Mouse (Mus musculus) mouse trophoblast stem cell (cell line): Measurements from ENCODE around the gene Capn8.
"Not testable (repeated sequence)": the region's sequence is repeated elsewhere in the genome, so short reads cannot be mapped to it uniquely, and the experiment has no call there.

ENCODE experiments used
- in situ Hi-C, 2 experiments: fragments of 300-500 bp; cut with MseI, MboI; formaldehyde crosslinking; loops; 2 replicates in 1 of 2; 3 replicates in 1 of 2; pipeline ENCODE4 v1.15.1; 2025

Gene Capn8

GRCm38 (mm10) chr1:182609701-182610335 is 45.0 kb downstream of the Capn8 start:
- in situ Hi-C loops, result no loop called here

GRCm38 (mm10) chr1:182615465-182615864 is 50.7 kb downstream of the Capn8 start:
- in situ Hi-C loops, result no loop called here

GRCm38 (mm10) chr1:182618200-182618947 is 53.6 kb downstream of the Capn8 start:
- in situ Hi-C loops, result no loop called here

GRCm38 (mm10) chr1:182620470-182620869 is 55.7 kb downstream of the Capn8 start:
- in situ Hi-C loops, result no loop called here

GRCm38 (mm10) chr1:182621256-182621655 is 56.4 kb downstream of the Capn8 start:
- in situ Hi-C loops, result no loop called here

GRCm38 (mm10) chr1:182626197-182626596 is 61.4 kb downstream of the Capn8 start:
- in situ Hi-C loops, result no loop called here

- in situ Hi-C loops, result no loop called here
Measured at GRCm38 (mm10) chr1:182629228-182629627, 64.4 kb downstream of the Capn8 start.

GRCm38 (mm10) chr1:182633712-182634294 is 69.0 kb downstream of the Capn8 start:
- in situ Hi-C loops, result no loop called here

GRCm38 (mm10) chr1:182639016-182639415 is 74.2 kb downstream of the Capn8 start:
- in situ Hi-C loops, result no loop called here

GRCm38 (mm10) chr1:182639456-182639855 is 74.6 kb downstream of the Capn8 start:
- in situ Hi-C loops, result no loop called here

- in situ Hi-C loops, result no loop called here
Measured at GRCm38 (mm10) chr1:182640094-182640493, 75.3 kb downstream of the Capn8 start.

GRCm38 (mm10) chr1:182642779-182643178 is 78.0 kb downstream of the Capn8 start:
- in situ Hi-C loops, result no loop called here

- in situ Hi-C loops, result not testable (repeated sequence)
Measured at GRCm38 (mm10) chr1:182644418-182644817, 79.6 kb downstream of the Capn8 start.

- in situ Hi-C loops, result no loop called here
Measured at GRCm38 (mm10) chr1:182645211-182645668, 80.4 kb downstream of the Capn8 start.

GRCm38 (mm10) chr1:182646796-182647195 is 82.0 kb downstream of the Capn8 start:
- in situ Hi-C loops, result no loop called here

GRCm38 (mm10) chr1:182657760-182658159 is 93.0 kb downstream of the Capn8 start:
- in situ Hi-C loops, result loop anchor here (5.0 kb wide), 1 partner anchor 95 kb away; no protein-coding TSS in a partner anchor

- in situ Hi-C loops, result no loop called here
Measured at GRCm38 (mm10) chr1:182660365-182660764, 95.6 kb downstream of the Capn8 start.

GRCm38 (mm10) chr1:182663671-182664070 is 98.9 kb downstream of the Capn8 start:
- in situ Hi-C loops, result no loop called here

- in situ Hi-C loops, result no loop called here
Measured at GRCm38 (mm10) chr1:182664841-182665240, 100.0 kb downstream of the Capn8 start.

- in situ Hi-C loops, result no loop called here
Measured at GRCm38 (mm10) chr1:182667281-182667680, 102.5 kb downstream of the Capn8 start.

GRCm38 (mm10) chr1:182669741-182670140 is 104.9 kb downstream of the Capn8 start:
- in situ Hi-C loops, result no loop called here

- in situ Hi-C loops, result no loop called here
Measured at GRCm38 (mm10) chr1:182670563-182671342, 105.9 kb downstream of the Capn8 start.
